Mouse (Mus musculus) lung, embryonic 15.5 days (tissue): ENCODE measurements around the gene Efna1. TPM values are rescaled to one million over a fixed set of nuclear protein-coding genes. Genes with fewer than 3 reads are reported as not detected.

ENCODE experiments used
- ATAC-seq: fragments of 200-750 bp; cut with Nextera tagmentation; 2 replicates; pipeline ENCODE4 v1.8.0; 2017; ENCODE audit warnings: moderate number of reproducible peaks, borderline replicate concordance; ENCODE audit not compliant: low FRiP score, low TSS enrichment; ENCODE audit errors: extremely low read depth
- H3K27ac ChIP-seq: fragments of 300-500 bp; sonication (generic); 2 replicates; pipeline ENCODE4 v1.5.1; 2015; ENCODE audit warnings: moderate library complexity, mild to moderate bottlenecking, inconsistent platforms
- H3K27me3 ChIP-seq: fragments of 300-500 bp; sonication (generic); 2 replicates; pipeline ENCODE4 v1.6.1; 2015; ENCODE audit warnings: inconsistent platforms
- H3K36me3 ChIP-seq: fragments of 300-500 bp; sonication (generic); 2 replicates; pipeline ENCODE4 v1.6.1; 2015; ENCODE audit warnings: inconsistent platforms
- H3K4me1 ChIP-seq: fragments of 300-500 bp; sonication (generic); 2 replicates; pipeline ENCODE4 v1.6.1; 2015; ENCODE audit warnings: inconsistent platforms
- H3K4me2 ChIP-seq: fragments of 300-500 bp; sonication (generic); 2 replicates; pipeline ENCODE4 v1.6.1; 2015; ENCODE audit warnings: inconsistent platforms, mild to moderate bottlenecking, moderate library complexity
- H3K4me3 ChIP-seq: fragments of 300-500 bp; sonication (generic); 2 replicates; pipeline ENCODE4 v1.5.1; 2015; ENCODE audit warnings: mild to moderate bottlenecking, inconsistent platforms
- H3K9ac ChIP-seq: fragments of 300-500 bp; sonication (generic); 2 replicates; pipeline ENCODE4 v1.6.1; 2015; ENCODE audit warnings: inconsistent platforms
- H3K9me3 ChIP-seq: fragments of 300-500 bp; sonication (generic); 2 replicates; pipeline ENCODE4 v1.6.1; 2016; ENCODE audit warnings: inconsistent platforms
- WGBS: fragments of 180-500 bp; shearing (Covaris S2); methylation state at CpG from one replicate; pipeline ENCODE4 v1.1.7; 2015; 5-methylcytosine and 5-hydroxymethylcytosine counted together
- polyA plus RNA-seq: library from polyadenylated mRNA; unstranded; fragments of >200 nt; fragmentation: Nextera tagmentation; extraction: Ambion mirVana; gene quantifications from 2 replicates; pipeline ENCODE4 v1.2.1, GENCODE M21; 2015

The Efna1 gene
- polyA plus RNA-seq, 1 experiment from 2014 or later, result 94.5 TPM

GRCm38 (mm10) chr3:89287286-89287685, 6.3 kb upstream of the Efna1 start:
- Histone ChIP-seq H3K4me3 (no peak overlapping the region), H3K27me3 (no peaks in the 10 kb centered on the region), H3K4me1 (peaks cover 5% of the 10 kb centered on the region; the same call in 1 of the 2 replicates), H3K36me3 (no peaks in the 10 kb centered on the region), H3K9ac (no peak overlapping the region), H3K4me2 (no peak overlapping the region), H3K9me3 (no peaks in the 10 kb centered on the region), H3K27ac (peak overlapping the region; percentile 56)
- ATAC-seq, result no peak
- 46% methylated on average over 5 of the region's 5 CpGs for WGBS

GRCm38 (mm10) chr3:89285526-89285925, 4.6 kb upstream of the Efna1 start:
- peaks cover 20% of the 10 kb centered on the region for H3K4me1 ChIP-seq
- H3K4me2 ChIP-seq, result no peak overlapping the region
- H3K27me3 ChIP-seq, result 0 out of 2 replicates have a peak, but pooled peaks cover 4% of the 10 kb centered on the region
- H3K9ac ChIP-seq, result no peak overlapping the region
- no peak for ATAC-seq
- H3K27ac ChIP-seq, result no peak overlapping the region
- no peaks in the 10 kb centered on the region for H3K36me3 ChIP-seq
- H3K4me3 ChIP-seq, result no peak overlapping the region
- WGBS, result 29% methylated on average over 2 of the region's 2 CpGs
- no peaks in the 10 kb centered on the region for H3K9me3 ChIP-seq

- ATAC-seq, result no peak
- peaks cover 27% of the 10 kb centered on the region for H3K4me1 ChIP-seq
- no peak overlapping the region for H3K9ac ChIP-seq
- H3K27me3 ChIP-seq, result peaks cover 8% of the 10 kb centered on the region; the same call in 1 of the 2 replicates
- H3K9me3 ChIP-seq, result no peaks in the 10 kb centered on the region
- H3K4me2 ChIP-seq, result no peak overlapping the region
- 75% methylated on average over 3 of the region's 3 CpGs for WGBS
- H3K4me3 ChIP-seq, result no peak overlapping the region
- H3K27ac ChIP-seq, result no peak overlapping the region
- no peaks in the 10 kb centered on the region for H3K36me3 ChIP-seq
Observed at GRCm38 (mm10) chr3:89284261-89284660, 3.3 kb upstream of the Efna1 start.

- no peaks in the 10 kb centered on the region for H3K36me3 ChIP-seq
- no peak overlapping the region for H3K4me3 ChIP-seq
- H3K4me2 ChIP-seq, result 0 out of 2 replicates have a peak overlapping the region, but pooled peaks have one; percentile 85
- no peak overlapping the region for H3K9ac ChIP-seq
- 0 out of 2 replicates have a peak overlapping the region, but pooled peaks have one; percentile 15 for H3K27ac ChIP-seq
- H3K27me3 ChIP-seq, result peaks cover 8% of the 10 kb centered on the region; the same call in 1 of the 2 replicates
- no peak for ATAC-seq
- 12% methylated on average over 4 of the region's 4 CpGs for WGBS
- H3K9me3 ChIP-seq, result no peaks in the 10 kb centered on the region
- peaks cover 29% of the 10 kb centered on the region for H3K4me1 ChIP-seq
Observed at GRCm38 (mm10) chr3:89282291-89282643, 1.3 kb upstream of the Efna1 start.

- Histone ChIP-seq H3K27ac (peak overlapping the region; percentile 94), H3K4me1 (peaks cover 35% of the 10 kb centered on the region), H3K36me3 (no peaks in the 10 kb centered on the region), H3K9me3 (no peaks in the 10 kb centered on the region), H3K9ac (peak overlapping the region; percentile 77; the same call in 1 of the 2 replicates), H3K27me3 (peaks cover 8% of the 10 kb centered on the region; the same call in 1 of the 2 replicates), H3K4me2 (peak overlapping the region; percentile 85), H3K4me3 (peak overlapping the region; percentile 64)
- WGBS, result 12% methylated on average over 20 of the region's 20 CpGs
- no peak for ATAC-seq
Observed at GRCm38 (mm10) chr3:89281579-89282290, 793 bp upstream of the Efna1 start.

- WGBS, result under 1% methylated on average over 29 of the region's 29 CpGs
Observed at GRCm38 (mm10) chr3:89280050-89280605, 814 bp downstream of the Efna1 start.

GRCm38 (mm10) chr3:89279153-89279890, 1.6 kb downstream of the Efna1 start:
- peak; percentile 75 for ATAC-seq
- H3K9ac ChIP-seq, result peak overlapping the region; percentile 77
- peak overlapping the region; percentile 85 for H3K4me2 ChIP-seq
- no peaks in the 10 kb centered on the region for H3K9me3 ChIP-seq
- 1% methylated on average over 32 of the region's 35 CpGs for WGBS
- H3K4me3 ChIP-seq, result peak overlapping the region; percentile 64
- peaks cover 43% of the 10 kb centered on the region for H3K4me1 ChIP-seq
- H3K27ac ChIP-seq, result peak overlapping the region; percentile 94
- peaks cover 8% of the 10 kb centered on the region; the same call in 1 of the 2 replicates for H3K27me3 ChIP-seq
- H3K36me3 ChIP-seq, result peaks cover 12% of the 10 kb centered on the region

More at GRCm38 (mm10) chr3:89280050-89280605, 814 bp downstream of the Efna1 start:
- Histone ChIP-seq H3K27me3 (peaks cover 8% of the 10 kb centered on the region; the same call in 1 of the 2 replicates), H3K4me2 (peak overlapping the region; percentile 85), H3K4me1 (peaks cover 43% of the 10 kb centered on the region), H3K36me3 (peaks cover 8% of the 10 kb centered on the region; the same call in 1 of the 2 replicates), H3K9ac (peak overlapping the region; percentile 77), H3K27ac (peak overlapping the region; percentile 94), H3K9me3 (no peaks in the 10 kb centered on the region), H3K4me3 (peak overlapping the region; percentile 64)
- 0 out of 2 replicates have a peak, but pooled peaks have one; percentile 8 for ATAC-seq

GRCm38 (mm10) chr3:89278643-89279042, 2.3 kb downstream of the Efna1 start:
- WGBS, result 10% methylated on average over 8 of the region's 8 CpGs
- no peak for ATAC-seq
- Histone ChIP-seq H3K27me3 (peaks cover 8% of the 10 kb centered on the region; the same call in 1 of the 2 replicates), H3K36me3 (peaks cover 13% of the 10 kb centered on the region), H3K4me1 (peaks cover 43% of the 10 kb centered on the region), H3K4me3 (peak overlapping the region; percentile 64), H3K4me2 (peak overlapping the region; percentile 85), H3K27ac (peak overlapping the region; percentile 94), H3K9ac (peak overlapping the region; percentile 77), H3K9me3 (no peaks in the 10 kb centered on the region)

- peak overlapping the region; percentile 64 for H3K4me3 ChIP-seq
- peak overlapping the region; percentile 77 for H3K9ac ChIP-seq
- no peaks in the 10 kb centered on the region for H3K9me3 ChIP-seq
- WGBS, result 51% methylated on average over 7 of the region's 7 CpGs
- H3K4me2 ChIP-seq, result peak overlapping the region; percentile 85
- ATAC-seq, result 0 out of 2 replicates have a peak, but pooled peaks have one; percentile 23
- H3K27me3 ChIP-seq, result peaks cover 8% of the 10 kb centered on the region; the same call in 1 of the 2 replicates
- peaks cover 19% of the 10 kb centered on the region for H3K36me3 ChIP-seq
- H3K27ac ChIP-seq, result peak overlapping the region; percentile 94
- peaks cover 43% of the 10 kb centered on the region for H3K4me1 ChIP-seq
Observed at GRCm38 (mm10) chr3:89278107-89278506, 2.8 kb downstream of the Efna1 start.

GRCm38 (mm10) chr3:89277281-89278021, 3.5 kb downstream of the Efna1 start:
- no peak for ATAC-seq
- no peaks in the 10 kb centered on the region for H3K9me3 ChIP-seq
- peaks cover 22% of the 10 kb centered on the region for H3K36me3 ChIP-seq
- 27% methylated on average over 14 of the region's 14 CpGs for WGBS
- H3K4me1 ChIP-seq, result peaks cover 48% of the 10 kb centered on the region
- peaks cover 8% of the 10 kb centered on the region; the same call in 1 of the 2 replicates for H3K27me3 ChIP-seq
- peak overlapping the region; percentile 85 for H3K4me2 ChIP-seq
- H3K27ac ChIP-seq, result peak overlapping the region; percentile 94
- peak overlapping the region; percentile 64 for H3K4me3 ChIP-seq
- peak overlapping the region; percentile 77 for H3K9ac ChIP-seq

GRCm38 (mm10) chr3:89276061-89276460, 4.9 kb downstream of the Efna1 start:
- no peak overlapping the region for H3K4me3 ChIP-seq
- no peaks in the 10 kb centered on the region for H3K9me3 ChIP-seq
- peaks cover 4% of the 10 kb centered on the region; the same call in 1 of the 2 replicates for H3K27me3 ChIP-seq
- H3K36me3 ChIP-seq, result peaks cover 31% of the 10 kb centered on the region
- H3K9ac ChIP-seq, result no peak overlapping the region
- H3K4me2 ChIP-seq, result peak overlapping the region; percentile 85
- 86% methylated on average over 13 of the region's 13 CpGs for WGBS
- no peak for ATAC-seq
- no peak overlapping the region for H3K27ac ChIP-seq
- peaks cover 47% of the 10 kb centered on the region for H3K4me1 ChIP-seq
